Mouse (Mus musculus) urinary bladder, postnatal 14 days (tissue): ENCODE measurements at regions not wholly inside any gene's neighbourhood (a gene's known extent, or its start where the extent isn't known, plus 50 kb on each side); places are given as distances from the start of the nearest gene placed in this dataset.

Experiments used
- DNase-seq: peaks from one replicate; pipeline ENCODE4 v3.0.0; 2021; ENCODE audit warnings: low spot score

- no peak for DNase-seq
Measured at GRCm38 (mm10) chr14:21932771-21933170, 56.6 kb downstream of the Zfp503 start.

GRCm38 (mm10) chr14:21931944-21932343, 57.5 kb downstream of the Zfp503 start:
- no peak for DNase-seq

- DNase-seq = no peak
Measured at GRCm38 (mm10) chr14:21929048-21929447, 60.4 kb downstream of the Zfp503 start.

- DNase-seq = no peak
Measured at GRCm38 (mm10) chr14:21916671-21917070, 67.9 kb upstream of the Comtd1 start.

GRCm38 (mm10) chr14:21904498-21905395, 56.0 kb upstream of the Comtd1 start:
- no peak for DNase-seq

GRCm38 (mm10) chr14:21903562-21904497, 55.1 kb upstream of the Comtd1 start:
- DNase-seq = peak; percentile 77

GRCm38 (mm10) chr14:21902856-21903255, 54.1 kb upstream of the Comtd1 start:
- DNase-seq = no peak

- DNase-seq = no peak
Measured at GRCm38 (mm10) chr14:21902456-21902855, 53.7 kb upstream of the Comtd1 start.

GRCm38 (mm10) chr14:21900951-21901350, 52.2 kb upstream of the Comtd1 start:
- DNase-seq = no peak

- DNase-seq = no peak
Measured at GRCm38 (mm10) chr14:21900516-21900915, 51.7 kb upstream of the Comtd1 start.
